Mouse (Mus musculus): ENCODE results near the gene Frmd3. TPM values are rescaled to one million over a fixed set of nuclear protein-coding genes. Genes with fewer than 3 reads are reported as not detected.
A peak's percentile ranks its signal among the peaks of the same experiment; 100 is the strongest.
"Not testable (repeated sequence)": the region's sequence is repeated elsewhere in the genome, so short reads cannot be mapped to it uniquely, and the experiment has no call there.

The Frmd3 gene
- polyA plus RNA-seq, 1 experiment from 2014 or later = 6.5 TPM

- no peak overlapping the region for H3K4me2 ChIP-seq (ENCODE audit: low read depth, low read length)
- WGBS = 33% methylated on average over 2 of the region's 2 CpGs
- no peaks in the 10 kb centered on the region for H3K4me1 ChIP-seq (ENCODE audit: control insufficient read depth, insufficient read depth, low read length)
- no peaks in the 10 kb centered on the region for H3K9me3 ChIP-seq (ENCODE audit: control insufficient read depth, low read length)
- no peak overlapping the region for H3K9ac ChIP-seq (ENCODE audit: low read depth, low read length)
- no peak overlapping the region for H3K4me3 ChIP-seq (ENCODE audit: low read depth, low read length)
- ATAC-seq (ENCODE audit: low read depth) (no peak), DNase-seq (ENCODE audit: low spot score) (no peak)
- no peaks in the 10 kb centered on the region for H3K36me3 ChIP-seq (ENCODE audit: control insufficient read depth, insufficient read depth, low read length)
- H3K27me3 ChIP-seq (replicated peaks; ENCODE audit: control insufficient read depth, insufficient read depth, low read length) = no peaks in the 10 kb centered on the region
- H3K27ac ChIP-seq (replicated peaks; ENCODE audit: low read depth, low read length) = no peak overlapping the region
These were observed 63.5 kb downstream of the Frmd3 start for GRCm38 (mm10) chr4:74076727-74077126.

GRCm38 (mm10) chr4:74110816-74111215 is 97.6 kb downstream of the Frmd3 start:
- DNase-seq (ENCODE audit: low spot score) (peak; percentile 55), ATAC-seq (ENCODE audit: low read depth) (peak; percentile 57; the same call in 1 of the 2 replicates)
- Histone ChIP-seq H3K27ac (replicated peaks; ENCODE audit: low read depth, low read length) (no peak overlapping the region), H3K27me3 (replicated peaks; ENCODE audit: control insufficient read depth, insufficient read depth, low read length) (no peaks in the 10 kb centered on the region), H3K4me3 (ENCODE audit: low read depth, low read length) (no peak overlapping the region), H3K9ac (ENCODE audit: low read depth, low read length) (no peak overlapping the region), H3K4me1 (ENCODE audit: control insufficient read depth, insufficient read depth, low read length) (no peaks in the 10 kb centered on the region), H3K9me3 (ENCODE audit: control insufficient read depth, low read length) (no peaks in the 10 kb centered on the region), H3K36me3 (ENCODE audit: control insufficient read depth, insufficient read depth, low read length) (no peaks in the 10 kb centered on the region), H3K4me2 (ENCODE audit: low read depth, low read length) (no peak overlapping the region)
- WGBS = 63% methylated on average over 3 of the region's 3 CpGs

- H3K9me3 ChIP-seq (ENCODE audit: control insufficient read depth, low read length) = peaks cover 4% of the 10 kb centered on the region
- no peak overlapping the region for H3K27ac ChIP-seq (replicated peaks; ENCODE audit: low read depth, low read length)
- no peak overlapping the region for H3K9ac ChIP-seq (ENCODE audit: low read depth, low read length)
- H3K27me3 ChIP-seq (replicated peaks; ENCODE audit: control insufficient read depth, insufficient read depth, low read length) = no peaks in the 10 kb centered on the region
- no peak for ATAC-seq (ENCODE audit: low read depth)
- H3K4me3 ChIP-seq (ENCODE audit: low read depth, low read length) = no peak overlapping the region
- H3K4me1 ChIP-seq (ENCODE audit: control insufficient read depth, insufficient read depth, low read length) = no peaks in the 10 kb centered on the region
- H3K4me2 ChIP-seq (ENCODE audit: low read depth, low read length) = no peak overlapping the region
- no peak for DNase-seq (ENCODE audit: low spot score)
- H3K36me3 ChIP-seq (ENCODE audit: control insufficient read depth, insufficient read depth, low read length) = no peaks in the 10 kb centered on the region
These were observed 178.3 kb downstream of the Frmd3 start for GRCm38 (mm10) chr4:74191528-74191927.

DNA sequence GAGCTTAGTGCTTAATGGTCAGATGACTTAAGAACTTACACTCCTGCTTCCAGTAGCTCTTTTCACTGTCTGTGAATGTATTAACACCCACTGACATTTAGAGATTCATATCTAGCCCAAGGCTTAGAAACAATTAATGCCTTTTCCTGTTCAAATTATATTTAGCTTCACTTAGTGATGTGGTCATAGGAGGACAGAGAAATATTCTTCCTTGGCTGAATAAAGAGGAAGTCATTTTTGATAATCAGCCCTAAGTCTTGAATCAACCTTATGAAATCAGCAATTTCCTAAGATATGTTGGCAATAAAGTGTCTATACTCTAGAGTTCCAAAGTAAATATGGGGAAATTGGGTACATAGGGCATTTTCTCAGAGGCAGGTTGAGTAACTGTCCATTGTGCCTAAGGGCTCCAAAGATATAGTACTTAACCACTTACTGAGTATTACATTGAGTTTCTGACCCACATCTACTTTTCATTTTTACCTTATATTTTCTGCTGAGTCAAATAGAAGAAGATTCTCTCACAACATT is 188.1 kb downstream of the Frmd3 start:
- Histone ChIP-seq H3K4me1 (ENCODE audit: control insufficient read depth, insufficient read depth, low read length) (no peaks in the 10 kb centered on the region), H3K9ac (ENCODE audit: low read depth, low read length) (no peak overlapping the region), H3K36me3 (ENCODE audit: control insufficient read depth, insufficient read depth, low read length) (no peaks in the 10 kb centered on the region), H3K9me3 (ENCODE audit: control insufficient read depth, low read length) (no peaks in the 10 kb centered on the region), H3K4me2 (ENCODE audit: low read depth, low read length) (no peak overlapping the region), H3K27me3 (replicated peaks; ENCODE audit: control insufficient read depth, insufficient read depth, low read length) (no peaks in the 10 kb centered on the region), H3K27ac (replicated peaks; ENCODE audit: low read depth, low read length) (no peak overlapping the region), H3K4me3 (ENCODE audit: low read depth, low read length) (no peak overlapping the region)
- ATAC-seq (ENCODE audit: low read depth) (no peak), DNase-seq (ENCODE audit: low spot score) (no peak)

DNA sequence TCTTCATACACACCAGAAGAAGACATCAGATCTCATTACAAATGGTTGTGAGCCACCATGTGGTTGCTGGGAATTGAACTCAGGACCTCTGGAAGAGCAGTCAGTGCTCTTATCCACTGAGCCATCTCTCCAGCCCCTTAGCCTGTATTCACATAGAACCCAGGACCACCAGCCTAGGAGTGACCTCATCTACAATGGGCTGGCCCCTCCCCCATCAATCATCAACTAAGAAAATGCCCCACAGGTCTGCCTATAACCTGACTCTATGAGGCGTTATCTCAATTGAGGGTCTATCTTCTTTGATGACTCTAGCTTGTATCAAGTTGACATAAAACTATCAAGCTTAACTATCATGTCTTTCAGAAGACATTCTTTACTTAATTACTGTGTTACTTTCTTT is 208.5 kb downstream of the Frmd3 start:
- not testable (repeated sequence) for H3K4me1 ChIP-seq (ENCODE audit: control insufficient read depth, insufficient read depth, low read length); H3K4me2 ChIP-seq (ENCODE audit: low read depth, low read length); H3K27ac ChIP-seq (replicated peaks; ENCODE audit: low read depth, low read length); H3K9me3 ChIP-seq (ENCODE audit: control insufficient read depth, low read length); H3K9ac ChIP-seq (ENCODE audit: low read depth, low read length); H3K36me3 ChIP-seq (ENCODE audit: control insufficient read depth, insufficient read depth, low read length); H3K4me3 ChIP-seq (ENCODE audit: low read depth, low read length); ATAC-seq (ENCODE audit: low read depth); DNase-seq (ENCODE audit: low spot score); H3K27me3 ChIP-seq (replicated peaks; ENCODE audit: control insufficient read depth, insufficient read depth, low read length)
- WGBS = 88% methylated on average over 1 of the region's 1 CpGs

DNA sequence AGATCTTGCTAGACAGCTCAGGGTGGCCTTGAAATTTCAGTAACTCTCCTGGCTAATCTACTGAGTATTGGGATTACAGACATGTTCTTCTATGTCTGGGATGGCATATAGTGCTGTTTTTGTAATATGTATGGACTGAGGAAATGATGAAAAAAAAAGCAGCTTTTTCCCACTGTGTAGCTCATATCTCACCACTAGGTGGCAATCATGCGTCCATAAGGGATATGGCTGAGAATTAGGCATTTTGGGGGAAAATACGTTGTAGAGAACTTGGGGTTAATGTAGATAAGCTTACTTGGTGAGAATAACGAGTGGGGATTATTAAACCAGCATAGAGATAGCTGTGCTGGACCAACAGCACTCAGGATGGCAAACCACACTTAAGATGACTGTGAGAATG is 209.1 kb downstream of the Frmd3 start:
- no peak overlapping the region for H3K4me3 ChIP-seq (ENCODE audit: low read depth, low read length)
- H3K4me1 ChIP-seq (ENCODE audit: control insufficient read depth, insufficient read depth, low read length) = no peaks in the 10 kb centered on the region
- no peak overlapping the region for H3K9ac ChIP-seq (ENCODE audit: low read depth, low read length)
- H3K4me2 ChIP-seq (ENCODE audit: low read depth, low read length) = no peak overlapping the region
- no peaks in the 10 kb centered on the region for H3K27me3 ChIP-seq (replicated peaks; ENCODE audit: control insufficient read depth, insufficient read depth, low read length)
- DNase-seq (ENCODE audit: low spot score) (peak; percentile 7), ATAC-seq (ENCODE audit: low read depth) (no peak)
- H3K36me3 ChIP-seq (ENCODE audit: control insufficient read depth, insufficient read depth, low read length) = no peaks in the 10 kb centered on the region
- no peak overlapping the region for H3K27ac ChIP-seq (replicated peaks; ENCODE audit: low read depth, low read length)
- H3K9me3 ChIP-seq (ENCODE audit: control insufficient read depth, low read length) = no peaks in the 10 kb centered on the region
- WGBS = 35% methylated on average over 3 of the region's 3 CpGs

GRCm38 (mm10) chr4:74224210-74224609 is 211.0 kb downstream of the Frmd3 start:
- Histone ChIP-seq H3K4me3 (ENCODE audit: low read depth, low read length) (no peak overlapping the region), H3K36me3 (ENCODE audit: control insufficient read depth, insufficient read depth, low read length) (no peaks in the 10 kb centered on the region), H3K9me3 (ENCODE audit: control insufficient read depth, low read length) (no peaks in the 10 kb centered on the region), H3K9ac (ENCODE audit: low read depth, low read length) (no peak overlapping the region), H3K4me1 (ENCODE audit: control insufficient read depth, insufficient read depth, low read length) (no peaks in the 10 kb centered on the region), H3K27ac (replicated peaks; ENCODE audit: low read depth, low read length) (no peak overlapping the region), H3K27me3 (replicated peaks; ENCODE audit: control insufficient read depth, insufficient read depth, low read length) (no peaks in the 10 kb centered on the region), H3K4me2 (ENCODE audit: low read depth, low read length) (no peak overlapping the region)
- no peak for DNase-seq (ENCODE audit: low spot score)
- ATAC-seq (ENCODE audit: low read depth) = no peak
- WGBS = 55% methylated on average over 2 of the region's 2 CpGs

GRCm38 (mm10) chr4:74230994-74231393 is 217.8 kb downstream of the Frmd3 start:
- WGBS = 78% methylated on average over 4 of the region's 4 CpGs
- ATAC-seq (ENCODE audit: low read depth) = no peak; the same call in 1 of the 2 replicates

GRCm38 (mm10) chr4:74231405-74231804 is 218.2 kb downstream of the Frmd3 start:
- Histone ChIP-seq H3K27me3 (replicated peaks; ENCODE audit: control insufficient read depth, insufficient read depth, low read length) (no peaks in the 10 kb centered on the region), H3K4me2 (ENCODE audit: low read depth, low read length) (no peak overlapping the region), H3K9ac (ENCODE audit: low read depth, low read length) (no peak overlapping the region), H3K27ac (replicated peaks; ENCODE audit: low read depth, low read length) (no peak overlapping the region), H3K36me3 (ENCODE audit: control insufficient read depth, insufficient read depth, low read length) (no peaks in the 10 kb centered on the region), H3K9me3 (ENCODE audit: control insufficient read depth, low read length) (no peaks in the 10 kb centered on the region), H3K4me1 (ENCODE audit: control insufficient read depth, insufficient read depth, low read length) (no peaks in the 10 kb centered on the region), H3K4me3 (ENCODE audit: low read depth, low read length) (no peak overlapping the region)
- 59% methylated on average over 5 of the region's 5 CpGs for WGBS
- ATAC-seq (ENCODE audit: low read depth) (peak; percentile 58; the same call in 1 of the 2 replicates), DNase-seq (ENCODE audit: low spot score) (peak; percentile 56)

More at GRCm38 (mm10) chr4:74230994-74231393, 217.8 kb downstream of the Frmd3 start:
- no peak overlapping the region for H3K9ac ChIP-seq (ENCODE audit: low read depth, low read length)
- H3K9me3 ChIP-seq (ENCODE audit: control insufficient read depth, low read length) = no peaks in the 10 kb centered on the region
- no peaks in the 10 kb centered on the region for H3K4me1 ChIP-seq (ENCODE audit: control insufficient read depth, insufficient read depth, low read length)
- DNase-seq (ENCODE audit: low spot score) = no peak
- no peaks in the 10 kb centered on the region for H3K27me3 ChIP-seq (replicated peaks; ENCODE audit: control insufficient read depth, insufficient read depth, low read length)
- H3K4me3 ChIP-seq (ENCODE audit: low read depth, low read length) = no peak overlapping the region
- no peak overlapping the region for H3K4me2 ChIP-seq (ENCODE audit: low read depth, low read length)
- H3K36me3 ChIP-seq (ENCODE audit: control insufficient read depth, insufficient read depth, low read length) = no peaks in the 10 kb centered on the region
- no peak overlapping the region for H3K27ac ChIP-seq (replicated peaks; ENCODE audit: low read depth, low read length)

Data from embryonic facial prominence, embryonic 14.5 days (tissue).